Mouse (Mus musculus) erythroblast, embryonic 14.5 days (primary cell): ENCODE measurements at regions not wholly inside any gene's neighbourhood (a gene's known extent, or its start where the extent isn't known, plus 50 kb on each side); places are given as distances from the start of the nearest gene placed in this dataset.

Experiments used
- GATA1 ChIP-seq: IDR thresholded peaks from 2 replicates; pipeline ENCODE4 v1.6.1; 2012; ENCODE audit warnings: low read length, inconsistent platforms, mixed read lengths
- TAL1 ChIP-seq: IDR thresholded peaks from 3 replicates; pipeline ENCODE4 v1.6.1; 2012; ENCODE audit warnings: low read length, inconsistent platforms, mixed read lengths

DNA sequence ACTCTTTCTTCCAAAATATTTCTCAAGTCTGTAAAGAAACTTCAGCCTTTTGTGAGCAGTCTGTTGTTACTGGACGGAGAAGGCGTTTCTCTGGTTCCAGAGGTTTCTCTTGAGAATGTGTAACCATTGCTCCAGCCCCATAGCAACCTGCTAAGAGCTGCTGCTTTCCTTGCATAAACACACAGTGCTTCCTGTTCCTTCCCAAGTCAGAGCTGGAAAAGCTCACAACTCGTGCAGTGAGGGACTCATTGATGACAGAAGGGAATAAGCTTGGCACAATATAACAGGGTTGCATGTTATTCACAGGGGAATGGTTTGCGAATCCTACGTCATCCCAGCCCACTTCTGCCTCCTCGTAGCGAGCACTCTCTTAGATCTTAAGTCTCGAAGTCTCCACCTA, 70.4 kb downstream of the Fam43a start:
- TF ChIP-seq GATA1 (no peak), TAL1 (no peak)
